Mouse (Mus musculus): ENCODE measurements at regions not wholly inside any gene's neighbourhood (a gene's known extent, or its start where the extent isn't known, plus 50 kb on each side); places are given as distances from the start of the nearest gene placed in this dataset.

GRCm38 (mm10) chr3:40094701-40095100 lies 436.4 kb upstream of the Intu start:
- DNase-seq = no peak

GRCm38 (mm10) chr3:40102698-40103097 lies 428.4 kb upstream of the Intu start:
- DNase-seq = no peak

- no peak for DNase-seq
Measured at GRCm38 (mm10) chr3:40114811-40115210, 416.3 kb upstream of the Intu start.

GRCm38 (mm10) chr3:40118551-40118950 lies 412.5 kb upstream of the Intu start:
- DNase-seq = no peak

- no peak for DNase-seq
Measured at GRCm38 (mm10) chr3:40119462-40119861, 411.6 kb upstream of the Intu start.

- DNase-seq = peak; percentile 21
Measured at GRCm38 (mm10) chr3:40120298-40120875, 410.7 kb upstream of the Intu start.

- no peak for DNase-seq
Measured at GRCm38 (mm10) chr3:40123558-40124236, 407.4 kb upstream of the Intu start.

- DNase-seq = no peak
Measured at GRCm38 (mm10) chr3:40126903-40127302, 404.2 kb upstream of the Intu start.

- no peak for DNase-seq
Measured at GRCm38 (mm10) chr3:40130858-40131584, 400.1 kb upstream of the Intu start.

GRCm38 (mm10) chr3:40138671-40139070 lies 392.4 kb upstream of the Intu start:
- peak; percentile 21 for DNase-seq

- DNase-seq = no peak
Measured at GRCm38 (mm10) chr3:40142229-40142628, 388.9 kb upstream of the Intu start.

GRCm38 (mm10) chr3:40158631-40159030 lies 372.5 kb upstream of the Intu start:
- no peak for DNase-seq

GRCm38 (mm10) chr3:40159591-40160145 lies 371.4 kb upstream of the Intu start:
- no peak for DNase-seq

GRCm38 (mm10) chr3:40164181-40164580 lies 366.9 kb upstream of the Intu start:
- no peak for DNase-seq

GRCm38 (mm10) chr3:40167970-40168626 lies 363.0 kb upstream of the Intu start:
- peak; percentile 2 for DNase-seq

- no peak for DNase-seq
Measured at GRCm38 (mm10) chr3:40169590-40169989, 361.5 kb upstream of the Intu start.

- DNase-seq = no peak
Measured at GRCm38 (mm10) chr3:40179726-40180317, 351.3 kb upstream of the Intu start.

- no peak for DNase-seq
Measured at GRCm38 (mm10) chr3:40185597-40186320, 345.3 kb upstream of the Intu start.

- DNase-seq = no peak
Measured at GRCm38 (mm10) chr3:40189529-40189928, 341.6 kb upstream of the Intu start.

GRCm38 (mm10) chr3:40190024-40190423 lies 341.1 kb upstream of the Intu start:
- no peak for DNase-seq

GRCm38 (mm10) chr3:40200174-40200573 lies 330.9 kb upstream of the Intu start:
- DNase-seq = no peak

- no peak for DNase-seq
Measured at GRCm38 (mm10) chr3:40206326-40206725, 324.8 kb upstream of the Intu start.

All from kidney, adult 9 months (tissue).